Mouse (Mus musculus): ENCODE results near the gene Lrrc72.

Gene Lrrc72

GRCm38 (mm10) chr12:36189610-36190009, 63.6 kb downstream of the Lrrc72 start:
- DNase-seq (ENCODE audit: low spot score in 2 of 2): no peak

DNA sequence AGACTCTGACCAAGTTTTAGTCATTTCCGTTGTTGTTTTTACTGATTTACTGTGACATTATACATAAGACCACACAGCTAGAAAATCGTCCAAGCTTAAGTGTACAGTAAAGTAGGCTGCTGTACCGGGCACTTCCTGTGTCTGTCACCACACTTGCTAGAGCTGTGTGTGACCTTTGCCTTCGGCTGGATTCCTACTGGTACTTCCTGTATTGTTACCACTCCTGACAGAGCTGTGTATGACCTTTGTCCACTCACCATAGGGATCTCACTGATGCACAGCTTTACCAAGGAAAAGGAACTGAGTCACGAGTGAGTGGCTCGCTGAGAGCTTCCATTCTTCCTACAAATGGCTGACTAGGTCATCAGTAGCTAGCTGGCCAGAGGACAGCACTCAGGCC, 66.1 kb downstream of the Lrrc72 start:
- DNase-seq (ENCODE audit: low spot score in 2 of 2): no peak

DNA sequence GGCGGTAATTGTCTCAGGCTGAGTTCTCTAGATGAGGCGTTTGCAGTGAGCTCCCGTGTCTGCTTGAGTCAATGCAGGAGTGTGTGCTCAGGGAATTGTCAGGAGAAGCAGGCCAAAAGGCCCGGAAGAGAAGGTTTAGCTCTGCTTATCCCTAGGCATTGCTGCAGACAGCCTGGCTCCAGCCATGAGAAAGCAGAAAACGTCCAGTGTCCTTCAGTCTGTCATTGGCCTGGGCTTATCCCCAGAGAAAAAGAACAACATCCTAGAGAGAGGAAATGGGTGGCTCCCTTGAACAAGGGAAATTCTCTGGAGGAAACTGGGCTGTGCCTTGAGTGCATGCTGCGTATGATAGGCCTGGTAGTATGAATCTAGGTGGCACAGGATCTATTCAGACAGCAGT, 70.6 kb downstream of the Lrrc72 start:
- DNase-seq (ENCODE audit: low spot score in 2 of 2): peak; percentile 74 to 83

GRCm38 (mm10) chr12:36177227-36177626, 76.0 kb downstream of the Lrrc72 start:
- no peak for DNase-seq (ENCODE audit: low spot score in 2 of 2)

DNA sequence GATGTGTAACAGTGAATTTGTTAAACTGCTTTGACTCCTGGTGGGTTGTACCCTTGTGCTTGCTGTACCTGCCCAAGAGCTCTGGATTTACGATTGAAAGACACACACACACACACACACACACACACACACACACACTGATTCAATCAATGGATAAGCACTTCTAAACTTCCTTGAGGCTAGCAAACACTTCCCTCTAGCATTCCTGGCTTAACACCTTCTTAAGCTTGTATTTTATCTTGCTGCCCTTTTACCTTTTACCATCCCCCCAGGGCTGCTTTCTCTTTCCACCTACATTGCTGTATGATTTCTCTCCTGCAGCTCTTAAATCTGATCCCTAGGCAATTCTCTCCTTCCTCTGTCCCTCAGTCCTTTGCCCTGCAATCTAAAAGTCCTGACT, 87.9 kb downstream of the Lrrc72 start:
- no peak for DNase-seq (ENCODE audit: low spot score in 2 of 2)

DNA sequence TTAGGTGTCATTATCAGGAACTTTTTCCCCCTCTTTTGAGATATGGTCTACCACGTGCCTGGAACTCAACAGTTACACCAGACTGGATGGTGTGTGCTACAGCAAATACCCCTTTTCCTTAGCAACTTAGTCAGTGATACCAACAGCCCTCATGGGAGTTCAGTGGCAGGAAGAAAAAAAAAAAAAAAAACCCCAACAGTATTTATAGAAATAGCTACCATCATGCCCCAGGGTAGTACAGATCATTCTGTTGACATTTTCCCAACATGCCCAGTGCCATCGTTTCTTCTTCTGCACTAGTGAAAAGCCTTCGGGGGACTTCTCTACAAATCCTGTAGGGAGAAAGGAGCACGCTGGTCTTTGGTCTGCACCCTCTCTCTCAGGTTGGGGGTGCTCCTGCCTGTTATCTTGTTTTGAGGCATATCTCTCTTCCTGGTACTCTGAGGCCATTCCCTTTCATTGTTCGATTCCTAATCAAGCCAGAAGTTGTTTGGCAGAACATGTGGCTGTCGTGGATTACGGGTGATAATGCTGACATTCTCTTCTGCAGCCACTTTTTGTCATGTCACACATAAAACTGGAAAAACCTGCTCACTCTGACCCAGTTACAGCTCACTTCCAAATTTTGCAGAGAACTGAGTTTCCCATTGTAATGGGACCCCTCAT, 88.9 kb downstream of the Lrrc72 start:
- no peak for DNase-seq (ENCODE audit: low spot score in 2 of 2)

Measured in heart, adult 9 months (tissue).